Mouse (Mus musculus) kidney, embryonic 14.5 days (tissue): Measurements from ENCODE around the gene Zfp956. TPM values are rescaled to one million over a fixed set of nuclear protein-coding genes. Genes with fewer than 3 reads are reported as not detected.
A peak's percentile ranks its signal among the peaks of the same experiment; 100 is the strongest.
"Not testable (repeated sequence)": the region's sequence is repeated elsewhere in the genome, so short reads cannot be mapped to it uniquely, and the experiment has no call there.

ENCODE experiments used
- ATAC-seq: fragments of 200-750 bp; cut with Nextera tagmentation; 2 replicates; pipeline ENCODE4 v1.8.0; 2017; ENCODE audit warnings: moderate number of reproducible peaks, mild to moderate bottlenecking, moderate TSS enrichment, moderate library complexity; ENCODE audit not compliant: low FRiP score, low TSS enrichment
- H3K27ac ChIP-seq: fragments of 300-500 bp; sonication (generic); 2 replicates; pipeline ENCODE4 v1.5.1; 2014; ENCODE audit warnings: low read depth, mild to moderate bottlenecking, low read length, moderate library complexity, mixed read lengths
- H3K27me3 ChIP-seq: fragments of 300-500 bp; sonication (generic); 2 replicates; pipeline ENCODE4 v1.6.1; 2014; ENCODE audit warnings: mild to moderate bottlenecking, low read length; ENCODE audit not compliant: control insufficient read depth, insufficient read depth
- H3K36me3 ChIP-seq: fragments of 300-500 bp; sonication (generic); 2 replicates; pipeline ENCODE4 v1.6.1; 2014; ENCODE audit warnings: low read length, mixed read lengths; ENCODE audit not compliant: control insufficient read depth, insufficient read depth
- H3K4me1 ChIP-seq: fragments of 300-500 bp; sonication (generic); 2 replicates; pipeline ENCODE4 v1.6.1; 2014; ENCODE audit warnings: low read length, mixed read lengths; ENCODE audit not compliant: control insufficient read depth, insufficient read depth
- H3K4me2 ChIP-seq: fragments of 300-500 bp; sonication (generic); replicated peaks from 2 replicates; pipeline ENCODE4 v1.6.1; 2014; ENCODE audit warnings: low read depth, mild to moderate bottlenecking, low read length
- H3K4me3 ChIP-seq: fragments of 300-500 bp; sonication (generic); 2 replicates; pipeline ENCODE4 v1.5.1; 2014; ENCODE audit warnings: mild to moderate bottlenecking, low read length
- H3K9ac ChIP-seq: fragments of 300-500 bp; sonication (generic); 2 replicates; pipeline ENCODE4 v1.6.1; 2014; ENCODE audit warnings: low read depth, mild to moderate bottlenecking, low read length, moderate library complexity
- H3K9me3 ChIP-seq: fragments of 300-500 bp; sonication (generic); 2 replicates; pipeline ENCODE4 v1.6.1; 2016; ENCODE audit warnings: low read length; ENCODE audit not compliant: control insufficient read depth
- WGBS: fragments of 180-500 bp; shearing (Covaris S2); extraction: QIAGEN DNeasy Blood & Tissue Kit; methylation state at CpG from one replicate; pipeline ENCODE4 v1.1.7; 2014; 5-methylcytosine and 5-hydroxymethylcytosine counted together
- polyA plus RNA-seq: library from polyadenylated mRNA; unstranded; fragments of >200 nt; fragmentation: Nextera tagmentation; extraction: Ambion mirVana; gene quantifications from 2 replicates; pipeline ENCODE4 v1.2.1, GENCODE M21; 2014

Zfp956 gene
- polyA plus RNA-seq, 1 experiment from 2014 or later: 8.2 TPM

- H3K4me2 ChIP-seq: no peak overlapping the region
- H3K4me3 ChIP-seq: no peak overlapping the region
- H3K4me1 ChIP-seq: no peaks in the 10 kb centered on the region
- no peaks in the 10 kb centered on the region for H3K9me3 ChIP-seq
- H3K36me3 ChIP-seq: peaks cover 22% of the 10 kb centered on the region
- no peaks in the 10 kb centered on the region for H3K27me3 ChIP-seq
- no peak overlapping the region for H3K27ac ChIP-seq
- H3K9ac ChIP-seq: no peak overlapping the region
- ATAC-seq: no peak
These were observed 4.6 kb downstream of the Zfp956 start for GRCm38 (mm10) chr6:47957816-47958215.

- Histone ChIP-seq H3K4me3 (no peak overlapping the region), H3K27me3 (no peaks in the 10 kb centered on the region), H3K36me3 (peaks cover 48% of the 10 kb centered on the region), H3K9me3 (no peaks in the 10 kb centered on the region), H3K27ac (no peak overlapping the region), H3K4me2 (no peak overlapping the region), H3K9ac (no peak overlapping the region), H3K4me1 (no peaks in the 10 kb centered on the region)
- no peak for ATAC-seq
- WGBS: 84% methylated on average over 6 of the region's 6 CpGs
These were observed 7.7 kb downstream of the Zfp956 start for GRCm38 (mm10) chr6:47960685-47961421.

GRCm38 (mm10) chr6:47963051-47963450 is 9.9 kb downstream of the Zfp956 start:
- ATAC-seq: no peak
- WGBS: 83% methylated on average over 7 of the region's 7 CpGs
- Histone ChIP-seq H3K27ac (no peak overlapping the region), H3K4me1 (no peaks in the 10 kb centered on the region), H3K9me3 (no peaks in the 10 kb centered on the region), H3K9ac (no peak overlapping the region), H3K4me3 (no peak overlapping the region), H3K36me3 (peaks cover 42% of the 10 kb centered on the region), H3K27me3 (no peaks in the 10 kb centered on the region), H3K4me2 (no peak overlapping the region)

GRCm38 (mm10) chr6:47968166-47968565 is 15.0 kb downstream of the Zfp956 start:
- H3K4me2 ChIP-seq, H3K27me3 ChIP-seq, H3K27ac ChIP-seq, H3K4me1 ChIP-seq, ATAC-seq, H3K4me3 ChIP-seq, H3K9ac ChIP-seq, H3K9me3 ChIP-seq: not testable (repeated sequence)
- H3K36me3 ChIP-seq: peaks cover 25% of the 10 kb centered on the region
- 90% methylated on average over 1 of the region's 1 CpGs for WGBS

- Histone ChIP-seq H3K4me2 (no peak overlapping the region), H3K9ac (no peak overlapping the region), H3K36me3 (no peaks in the 10 kb centered on the region), H3K27me3 (no peaks in the 10 kb centered on the region), H3K4me1 (no peaks in the 10 kb centered on the region), H3K27ac (no peak overlapping the region), H3K9me3 (no peaks in the 10 kb centered on the region), H3K4me3 (no peak overlapping the region)
- ATAC-seq: no peak
- WGBS: 100% methylated on average over 1 of the region's 1 CpGs
These were observed 21.4 kb downstream of the Zfp956 start for GRCm38 (mm10) chr6:47974599-47974998.

GRCm38 (mm10) chr6:47978897-47979368 is 25.7 kb downstream of the Zfp956 start:
- Histone ChIP-seq H3K27ac (no peak overlapping the region), H3K4me2 (no peak overlapping the region), H3K4me3 (no peak overlapping the region), H3K4me1 (no peaks in the 10 kb centered on the region), H3K9ac (no peak overlapping the region), H3K9me3 (no peaks in the 10 kb centered on the region), H3K27me3 (no peaks in the 10 kb centered on the region), H3K36me3 (no peaks in the 10 kb centered on the region)
- WGBS: 16% methylated on average over 6 of the region's 6 CpGs
- ATAC-seq: peak; percentile 81

- no peak for ATAC-seq
- Histone ChIP-seq H3K27ac (no peak overlapping the region), H3K4me1 (no peaks in the 10 kb centered on the region), H3K9me3 (no peaks in the 10 kb centered on the region), H3K4me3 (no peak overlapping the region), H3K27me3 (no peaks in the 10 kb centered on the region), H3K4me2 (no peak overlapping the region), H3K36me3 (no peaks in the 10 kb centered on the region), H3K9ac (no peak overlapping the region)
- 26% methylated on average over 2 of the region's 2 CpGs for WGBS
These were observed 30.7 kb downstream of the Zfp956 start for GRCm38 (mm10) chr6:47983936-47984335.

- WGBS: 93% methylated on average over 9 of the region's 9 CpGs
- Histone ChIP-seq H3K4me3 (no peak overlapping the region), H3K36me3 (no peaks in the 10 kb centered on the region), H3K27me3 (no peaks in the 10 kb centered on the region), H3K27ac (no peak overlapping the region), H3K4me1 (no peaks in the 10 kb centered on the region), H3K4me2 (no peak overlapping the region), H3K9ac (no peak overlapping the region), H3K9me3 (no peaks in the 10 kb centered on the region)
- no peak for ATAC-seq
These were observed 42.5 kb downstream of the Zfp956 start for GRCm38 (mm10) chr6:47995661-47996060.

GRCm38 (mm10) chr6:48010727-48011126 is 57.5 kb downstream of the Zfp956 start:
- WGBS: 29% methylated on average over 8 of the region's 8 CpGs
- no peak overlapping the region for H3K27ac ChIP-seq
- peaks cover 3% of the 10 kb centered on the region; the same call in 1 of the 2 replicates for H3K4me1 ChIP-seq
- H3K36me3 ChIP-seq: no peaks in the 10 kb centered on the region
- H3K27me3 ChIP-seq: no peaks in the 10 kb centered on the region
- no peaks in the 10 kb centered on the region for H3K9me3 ChIP-seq
- H3K4me3 ChIP-seq: no peak overlapping the region
- no peak overlapping the region for H3K9ac ChIP-seq
- H3K4me2 ChIP-seq: no peak overlapping the region
- ATAC-seq: no peak
